Mouse (Mus musculus): ENCODE data around the gene Camk1d. TPM values are rescaled to one million over a fixed set of nuclear protein-coding genes. Genes with fewer than 3 reads are reported as not detected.

Gene Camk1d
- polyA plus RNA-seq, 1 experiment from 2014 or later: 5.2 TPM

DNA sequence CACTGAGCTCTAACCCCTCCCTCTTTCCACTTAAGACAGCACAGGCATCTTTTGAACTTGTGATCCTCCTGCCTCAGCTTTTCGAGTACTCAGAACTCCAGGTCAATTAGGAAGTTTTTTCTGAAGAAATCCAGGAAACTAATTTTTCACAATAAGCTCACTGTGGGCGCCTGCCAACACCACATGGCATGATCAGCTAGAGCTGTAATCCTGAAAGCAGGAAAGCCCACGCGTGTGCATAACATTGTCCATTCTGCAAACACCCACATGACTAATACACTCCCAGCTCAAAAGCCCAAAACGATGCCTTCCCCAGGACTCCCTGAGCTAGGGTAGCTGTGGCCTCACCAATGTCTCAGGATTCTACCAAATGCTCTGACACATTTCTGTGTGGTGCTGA, 125.2 kb downstream of the Camk1d start:
- 79% methylated on average over 5 of the region's 5 CpGs for WGBS
- Histone ChIP-seq H3K27me3 (no peaks in the 10 kb centered on the region), H3K9me3 (no peaks in the 10 kb centered on the region), H3K4me1 (no peaks in the 10 kb centered on the region; the same call in 1 of the 2 replicates), H3K36me3 (no peaks in the 10 kb centered on the region), H3K27ac (no peak overlapping the region), H3K4me2 (no peak overlapping the region), H3K9ac (no peak overlapping the region), H3K4me3 (no peak overlapping the region)
- ATAC-seq (ENCODE audit: insufficient number of reproducible peaks, insufficient read depth, low FRiP score, low TSS enrichment, low read depth): no peak

DNA sequence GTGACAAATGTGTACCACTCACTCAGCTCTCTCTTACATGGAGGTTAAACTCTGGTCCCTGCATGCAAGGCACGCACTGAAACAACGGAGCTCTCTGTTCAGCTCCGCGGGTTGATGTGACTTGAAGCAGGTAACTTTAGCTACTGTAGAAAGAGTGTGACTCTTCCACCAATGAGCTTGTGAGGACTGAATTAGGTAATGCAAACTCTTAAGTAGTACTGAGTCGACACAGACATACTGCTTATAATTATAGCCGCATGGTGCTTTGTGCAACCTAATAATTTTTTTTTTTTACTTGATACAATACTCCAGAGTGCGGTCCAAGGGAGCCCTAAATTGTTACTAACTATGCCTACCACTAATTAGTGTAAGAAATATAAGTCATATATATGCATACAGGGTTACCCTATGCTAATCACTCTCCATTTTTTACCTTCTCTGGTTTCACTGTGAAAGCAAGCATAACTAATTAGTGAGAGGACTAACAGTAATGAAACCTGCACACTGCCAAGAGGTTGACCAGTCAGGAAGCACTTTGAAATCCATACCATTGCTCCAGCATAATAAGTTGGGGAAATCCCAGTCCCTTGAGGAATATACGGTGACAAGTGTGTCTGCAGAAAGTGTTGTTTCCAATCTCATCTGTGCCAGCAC, 125.9 kb downstream of the Camk1d start:
- Histone ChIP-seq H3K27ac (no peak overlapping the region), H3K9ac (no peak overlapping the region), H3K9me3 (no peaks in the 10 kb centered on the region), H3K27me3 (no peaks in the 10 kb centered on the region), H3K36me3 (no peaks in the 10 kb centered on the region), H3K4me1 (no peaks in the 10 kb centered on the region; the same call in 1 of the 2 replicates), H3K4me3 (no peak overlapping the region), H3K4me2 (no peak overlapping the region)
- ATAC-seq (ENCODE audit: insufficient number of reproducible peaks, insufficient read depth, low FRiP score, low TSS enrichment, low read depth): peak; percentile 48; the same call in 1 of the 2 replicates
- WGBS: 60% methylated on average over 8 of the region's 8 CpGs

DNA sequence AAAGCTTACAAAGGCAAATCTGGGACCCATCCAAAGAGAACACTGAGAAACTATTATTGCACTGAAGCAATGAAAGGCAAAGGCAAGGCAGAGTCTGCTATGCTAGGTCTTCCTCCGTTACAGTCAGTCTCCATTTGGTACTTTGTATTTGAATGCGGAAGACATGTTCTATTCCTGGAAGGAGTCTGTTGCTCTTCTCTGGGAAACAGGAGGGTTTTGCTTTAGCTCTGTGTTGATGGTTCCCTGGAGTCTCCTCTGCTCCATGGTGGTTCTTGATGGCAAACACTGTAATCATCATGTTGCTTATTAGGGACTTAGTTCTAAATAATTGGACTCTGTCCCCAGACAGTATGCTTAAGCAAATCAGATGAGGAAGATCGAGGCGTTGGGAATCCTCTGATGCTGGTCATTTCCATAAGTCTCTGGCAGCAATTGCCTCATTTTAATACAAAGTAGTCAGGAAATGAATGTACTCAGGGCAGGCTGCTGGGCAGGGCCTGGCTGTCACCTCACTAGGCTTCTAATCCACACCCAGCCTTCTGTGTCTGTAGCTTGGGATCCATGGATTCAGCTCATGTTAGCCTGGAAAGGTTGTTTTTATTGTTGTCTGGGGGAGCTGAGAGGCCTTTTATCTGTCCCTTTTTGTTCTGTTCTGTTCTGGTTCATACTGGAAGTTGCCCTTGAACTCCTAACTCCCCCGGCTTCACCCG, 129.8 kb downstream of the Camk1d start:
- H3K27ac ChIP-seq: no peak overlapping the region
- no peaks in the 10 kb centered on the region for H3K9me3 ChIP-seq
- H3K9ac ChIP-seq: no peak overlapping the region
- no peaks in the 10 kb centered on the region for H3K27me3 ChIP-seq
- no peak for ATAC-seq (ENCODE audit: insufficient number of reproducible peaks, insufficient read depth, low FRiP score, low TSS enrichment, low read depth)
- 83% methylated on average over 6 of the region's 6 CpGs for WGBS
- H3K36me3 ChIP-seq: no peaks in the 10 kb centered on the region
- no peak overlapping the region for H3K4me2 ChIP-seq
- no peaks in the 10 kb centered on the region; the same call in 1 of the 2 replicates for H3K4me1 ChIP-seq
- no peak overlapping the region for H3K4me3 ChIP-seq

DNA sequence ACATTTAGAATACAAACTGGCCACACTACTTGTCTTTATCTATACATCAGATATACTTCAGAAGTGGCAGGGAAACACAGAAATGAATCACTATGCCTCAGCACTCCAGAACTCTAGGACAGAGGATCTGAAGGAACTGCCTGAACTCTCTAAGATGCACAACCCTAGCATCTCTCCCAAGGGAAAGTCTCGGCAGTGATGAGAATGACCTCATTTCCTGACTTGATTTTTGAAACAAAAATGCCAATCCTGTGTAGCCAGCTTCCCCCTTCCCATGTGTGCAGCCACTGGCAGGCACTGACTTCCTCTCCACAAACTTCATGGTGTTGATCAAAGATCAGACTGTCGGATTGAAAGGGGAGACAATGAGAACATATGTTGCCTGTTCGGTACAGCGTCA, 134.9 kb downstream of the Camk1d start:
- no peak for ATAC-seq (ENCODE audit: insufficient number of reproducible peaks, insufficient read depth, low FRiP score, low TSS enrichment, low read depth)
- H3K4me2 ChIP-seq: no peak overlapping the region
- no peak overlapping the region for H3K4me3 ChIP-seq
- no peak overlapping the region for H3K9ac ChIP-seq
- H3K27me3 ChIP-seq: no peaks in the 10 kb centered on the region
- H3K36me3 ChIP-seq: no peaks in the 10 kb centered on the region
- WGBS: 35% methylated on average over 4 of the region's 4 CpGs
- no peaks in the 10 kb centered on the region for H3K9me3 ChIP-seq
- peaks cover 7% of the 10 kb centered on the region; the same call in 1 of the 2 replicates for H3K4me1 ChIP-seq
- no peak overlapping the region for H3K27ac ChIP-seq

DNA sequence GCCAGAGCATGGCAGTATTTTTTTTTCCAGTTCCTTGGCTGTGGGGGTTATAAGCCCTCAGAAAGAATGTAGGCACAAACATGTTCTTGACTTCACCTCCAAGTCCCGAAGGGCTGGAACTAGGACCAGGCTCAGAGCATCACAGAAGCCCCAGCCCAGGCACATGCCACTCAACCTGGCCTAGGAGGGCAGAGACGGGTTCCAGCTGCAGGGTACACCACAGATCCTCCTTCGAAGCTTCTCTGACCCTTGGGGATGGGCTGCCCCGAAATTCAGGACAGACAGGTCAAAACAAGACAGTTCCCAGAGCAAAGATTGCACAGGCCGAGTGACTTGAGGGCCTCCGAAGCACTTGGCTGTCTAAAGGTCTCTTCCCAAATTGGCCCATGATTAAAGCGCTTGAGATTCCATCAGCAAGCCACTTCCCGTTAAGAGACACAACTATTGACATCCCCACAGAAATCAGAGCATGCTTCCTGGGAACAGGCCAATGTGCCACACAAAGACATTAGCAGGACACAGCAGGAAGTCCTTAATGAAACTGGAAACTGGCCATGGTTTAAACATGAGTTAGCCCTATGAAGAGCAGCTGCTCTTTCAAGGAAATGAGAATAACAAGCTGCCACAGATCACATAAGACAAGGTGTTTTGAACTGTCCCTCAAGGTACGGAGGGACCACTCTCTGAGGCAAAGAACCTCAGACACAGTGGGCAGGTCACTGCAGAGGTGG, 136.8 kb downstream of the Camk1d start:
- WGBS: 59% methylated on average over 9 of the region's 9 CpGs

DNA sequence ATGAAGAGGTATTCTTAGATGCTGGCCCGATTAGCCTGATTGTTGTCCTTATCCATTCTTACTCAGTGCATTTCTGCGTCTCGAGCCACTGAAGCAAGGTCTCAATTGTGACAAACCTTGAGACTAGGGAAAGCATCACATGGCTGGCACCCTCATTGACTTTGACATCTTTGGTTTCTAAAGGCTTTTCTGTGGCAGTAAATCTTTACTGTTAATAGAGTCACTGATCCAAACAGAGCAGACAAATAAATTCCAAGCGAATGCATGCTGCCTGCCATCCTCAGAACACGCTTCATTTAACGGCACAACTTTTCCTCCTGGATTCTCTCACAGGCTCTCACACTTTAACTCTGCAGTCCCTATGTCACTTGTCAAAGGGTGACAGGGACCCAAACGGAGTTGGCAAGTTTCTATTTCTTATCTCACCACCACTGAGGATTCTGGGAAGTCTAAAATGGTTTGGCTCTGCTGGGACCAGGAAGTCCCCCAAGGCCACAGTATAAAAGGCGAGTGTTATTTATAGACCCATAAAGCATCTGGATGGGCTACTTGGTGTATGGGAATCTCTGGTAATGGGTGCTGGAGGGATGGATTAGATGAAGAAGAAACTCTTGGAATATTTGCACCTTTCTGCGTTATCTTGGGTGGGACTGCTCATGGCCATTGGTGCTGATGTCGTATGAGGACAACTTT, 141.9 kb downstream of the Camk1d start:
- Histone ChIP-seq H3K4me2 (no peak overlapping the region), H3K4me3 (no peak overlapping the region), H3K9ac (no peak overlapping the region), H3K27me3 (no peaks in the 10 kb centered on the region), H3K27ac (no peak overlapping the region), H3K4me1 (peaks cover 3% of the 10 kb centered on the region; the same call in 1 of the 2 replicates), H3K9me3 (no peaks in the 10 kb centered on the region), H3K36me3 (no peaks in the 10 kb centered on the region)
- ATAC-seq (ENCODE audit: insufficient number of reproducible peaks, insufficient read depth, low FRiP score, low TSS enrichment, low read depth): no peak
- WGBS: 86% methylated on average over 10 of the region's 10 CpGs

More for the DNA sequence above, 136.8 kb downstream of the Camk1d start:
- H3K4me3 ChIP-seq: no peak overlapping the region
- no peak overlapping the region for H3K27ac ChIP-seq
- no peak overlapping the region for H3K4me2 ChIP-seq
- no peak for ATAC-seq (ENCODE audit: insufficient number of reproducible peaks, insufficient read depth, low FRiP score, low TSS enrichment, low read depth)
- H3K27me3 ChIP-seq: no peaks in the 10 kb centered on the region
- no peaks in the 10 kb centered on the region for H3K9me3 ChIP-seq
- H3K36me3 ChIP-seq: no peaks in the 10 kb centered on the region
- no peak overlapping the region for H3K9ac ChIP-seq
- H3K4me1 ChIP-seq: peaks cover 7% of the 10 kb centered on the region; the same call in 1 of the 2 replicates

DNA sequence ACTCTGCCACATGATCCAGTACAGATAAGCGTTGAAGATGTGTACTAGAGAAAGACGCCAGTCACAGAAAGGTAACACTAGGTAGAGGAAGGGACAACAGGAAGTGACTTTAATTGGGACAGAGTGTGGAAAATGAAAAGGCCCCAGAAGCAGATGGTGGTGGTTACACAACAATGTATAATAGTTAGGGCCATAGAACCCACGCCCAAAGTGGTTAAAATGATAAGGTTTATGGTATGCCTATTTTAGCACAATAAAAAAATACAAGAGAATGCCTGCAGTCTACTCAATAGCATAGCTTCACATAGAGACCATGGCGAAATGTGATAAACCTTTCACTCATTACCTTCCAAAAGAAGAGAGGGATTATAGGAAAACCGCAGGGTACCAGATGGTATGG, 147.7 kb downstream of the Camk1d start:
- Histone ChIP-seq H3K36me3 (no peaks in the 10 kb centered on the region), H3K9me3 (no peaks in the 10 kb centered on the region), H3K9ac (no peak overlapping the region), H3K27me3 (no peaks in the 10 kb centered on the region), H3K27ac (no peak overlapping the region), H3K4me3 (no peak overlapping the region), H3K4me1 (no peaks in the 10 kb centered on the region), H3K4me2 (no peak overlapping the region)
- 77% methylated on average over 5 of the region's 5 CpGs for WGBS
- ATAC-seq (ENCODE audit: insufficient number of reproducible peaks, insufficient read depth, low FRiP score, low TSS enrichment, low read depth): no peak

DNA sequence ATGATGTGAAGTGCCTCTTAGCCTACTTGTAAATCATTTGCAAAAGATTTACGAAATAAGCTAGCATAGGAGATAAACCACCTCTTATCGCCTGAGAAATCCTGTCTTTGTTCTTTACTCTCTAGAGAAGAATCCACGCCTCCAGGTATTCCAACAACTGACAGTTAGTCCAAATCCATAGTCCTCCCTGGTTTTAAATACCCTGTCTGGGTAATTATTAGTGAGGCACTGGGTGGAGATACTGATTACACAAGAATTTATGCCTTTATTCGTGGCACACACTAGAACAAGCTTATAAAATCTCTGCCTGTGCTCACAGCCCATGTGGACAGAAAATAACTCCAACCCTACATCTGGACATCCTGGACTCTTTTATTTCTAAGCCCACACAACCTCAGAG, 150.6 kb downstream of the Camk1d start:
- no peak for ATAC-seq (ENCODE audit: insufficient number of reproducible peaks, insufficient read depth, low FRiP score, low TSS enrichment, low read depth)
- Histone ChIP-seq H3K27me3 (no peaks in the 10 kb centered on the region), H3K36me3 (no peaks in the 10 kb centered on the region), H3K4me2 (no peak overlapping the region), H3K9me3 (no peaks in the 10 kb centered on the region), H3K4me1 (no peaks in the 10 kb centered on the region), H3K9ac (no peak overlapping the region), H3K4me3 (no peak overlapping the region), H3K27ac (no peak overlapping the region)
- 83% methylated on average over 4 of the region's 4 CpGs for WGBS

DNA sequence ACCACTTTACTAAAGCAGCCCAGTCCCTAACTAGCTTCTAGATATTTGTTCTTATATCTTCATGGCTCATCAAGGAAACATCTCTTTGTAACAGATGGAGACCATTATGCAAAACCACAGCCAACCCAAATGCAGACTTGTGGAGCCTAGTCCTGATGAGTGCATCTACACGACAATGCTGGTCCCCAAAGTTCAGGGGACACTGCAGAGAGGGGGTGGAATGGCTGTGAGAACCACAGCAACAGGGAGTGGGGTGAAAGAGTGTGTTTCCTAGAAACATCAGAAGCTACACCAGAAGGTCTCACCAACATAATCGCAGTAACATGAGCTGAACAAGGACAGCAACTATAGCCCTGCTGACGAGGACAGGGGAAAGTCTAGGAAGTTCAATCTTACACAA, 152.9 kb downstream of the Camk1d start:
- no peak overlapping the region for H3K4me2 ChIP-seq
- H3K4me3 ChIP-seq: no peak overlapping the region
- no peaks in the 10 kb centered on the region for H3K9me3 ChIP-seq
- ATAC-seq (ENCODE audit: insufficient number of reproducible peaks, insufficient read depth, low FRiP score, low TSS enrichment, low read depth): no peak
- WGBS: 71% methylated on average over 3 of the region's 3 CpGs
- no peak overlapping the region for H3K9ac ChIP-seq
- H3K27ac ChIP-seq: no peak overlapping the region
- H3K27me3 ChIP-seq: no peaks in the 10 kb centered on the region
- no peaks in the 10 kb centered on the region for H3K36me3 ChIP-seq
- no peaks in the 10 kb centered on the region for H3K4me1 ChIP-seq

DNA sequence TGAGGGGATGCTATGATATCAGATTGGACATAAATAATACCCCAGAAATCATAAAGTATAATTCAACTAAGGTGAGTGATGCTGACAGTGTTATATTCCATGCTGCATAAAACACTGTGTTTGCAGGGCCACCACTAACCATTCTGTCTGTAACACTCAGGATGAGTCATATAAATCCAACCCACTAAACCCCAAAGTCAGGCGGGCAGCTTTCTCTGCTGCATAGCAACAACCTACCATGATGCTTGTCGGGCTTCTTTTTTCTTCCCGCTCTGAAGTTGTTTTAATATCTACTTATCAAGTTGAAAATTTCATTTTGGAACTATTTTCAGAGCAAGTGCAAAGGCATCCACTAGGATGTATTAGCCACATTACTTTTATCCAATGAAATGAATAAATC, 161.1 kb downstream of the Camk1d start:
- Histone ChIP-seq H3K9me3 (no peaks in the 10 kb centered on the region), H3K4me2 (no peak overlapping the region), H3K9ac (no peak overlapping the region), H3K4me3 (no peak overlapping the region), H3K27ac (no peak overlapping the region), H3K27me3 (no peaks in the 10 kb centered on the region), H3K36me3 (no peaks in the 10 kb centered on the region), H3K4me1 (no peaks in the 10 kb centered on the region)
- no peak for ATAC-seq (ENCODE audit: insufficient number of reproducible peaks, insufficient read depth, low FRiP score, low TSS enrichment, low read depth)
- WGBS: 92% methylated on average over 3 of the region's 3 CpGs

DNA sequence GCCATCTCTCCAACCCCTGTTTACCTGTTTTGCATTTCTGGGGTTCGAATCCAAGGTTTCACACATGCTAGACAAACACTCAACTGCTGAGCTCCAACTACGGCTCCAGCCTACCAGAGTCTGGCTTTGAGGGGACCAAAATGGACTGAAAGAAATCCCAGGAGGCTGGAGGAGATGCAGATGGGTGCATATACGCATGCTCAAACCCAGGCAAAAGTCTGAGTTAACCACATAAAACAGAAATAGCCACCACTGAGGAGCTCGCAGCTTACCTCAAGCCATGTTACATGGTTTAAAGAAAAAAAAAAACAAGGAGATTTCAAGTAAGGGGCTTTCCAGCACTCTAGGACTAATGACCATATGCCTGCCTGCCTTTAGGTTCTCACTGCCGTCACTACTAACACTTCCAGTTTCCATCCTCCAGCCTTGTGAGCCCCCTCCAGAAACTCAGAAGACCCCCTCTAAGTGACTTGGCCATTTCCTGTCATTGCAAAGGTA, 162.5 kb downstream of the Camk1d start:
- WGBS: 88% methylated on average over 5 of the region's 5 CpGs
- H3K4me1 ChIP-seq: no peaks in the 10 kb centered on the region
- H3K9me3 ChIP-seq: no peaks in the 10 kb centered on the region
- H3K9ac ChIP-seq: no peak overlapping the region
- no peak overlapping the region for H3K4me3 ChIP-seq
- H3K27ac ChIP-seq: no peak overlapping the region
- no peak overlapping the region for H3K4me2 ChIP-seq
- H3K27me3 ChIP-seq: no peaks in the 10 kb centered on the region
- no peaks in the 10 kb centered on the region for H3K36me3 ChIP-seq
- ATAC-seq (ENCODE audit: insufficient number of reproducible peaks, insufficient read depth, low FRiP score, low TSS enrichment, low read depth): no peak
